ENCODE assay signal across 21 mouse cellular contexts in genomic region chr11:53055896-53056295, GRCm38 (mm10).
DNase-seq lines count a peak whose midpoint lies in the region; TF ChIP-seq lines count a peak whose summit lies in the region.
"Had no signal": no experiment of that assay in that cellular context is flagged by ENCODE, and none has a peak within 500 bp of the region (broad histone marks: within the 10 kb centered on the region; RNA-seq: fewer than 3 reads in every experiment).

No protein-coding gene starts in this region.

- 49% methylated on average over 6 of the region's 6 CpGs for WGBS in cerebellum, adult 2 months
- WGBS in thymus, adult 2 months = 35% methylated on average over 6 of the region's 6 CpGs

- H3K4me3 ChIP-seq in cerebellum, adult 2 months (replicated peaks; ENCODE audit: insufficient read depth, low read depth, low read length) = no peak overlapping the region
- H3K4me3 ChIP-seq in thymus, adult 2 months (ENCODE audit: control insufficient read depth, insufficient read depth, low read length) = no peak overlapping the region
- H3K4me3 ChIP-seq: forebrain, embryonic 10.5 days; forebrain, embryonic 13.5 days; heart, adult 2 months; heart, embryonic 10.5 days; heart, embryonic 13.5 days; hindbrain, embryonic 12.5 days; intestine, embryonic 15.5 days had no signal

- DNase-seq in cerebellum, adult 2 months = peak; percentile 36 to 53
- no peak for DNase-seq in cerebellum, postnatal 4 days (ENCODE audit: low spot score in 2 of 2)
- DNase-seq in thymus, postnatal 4 days = peak; percentile 23
- no peak for DNase-seq in thymus, adult 2 months
- peak; percentile 72 to 80 for DNase-seq in cerebellum, postnatal 10 days
- peak; percentile 39 to 51 for DNase-seq in cerebellum, postnatal 36 days
- DNase-seq in layer of hippocampus, adult 18-20 months (ENCODE audit: low spot score in 2 of 2) = no peak
- DNase-seq in adrenal gland, adult 8-10 months = no peak
- DNase-seq: adrenal gland, adult 2 months; adrenal gland, postnatal 36 days; gastrocnemius, postnatal 10 days; gastrocnemius, postnatal 36 days; heart, adult 2 months; heart, postnatal 14 days; kidney, adult 11 months had no signal

- no peaks in the 10 kb centered on the region for H3K27me3 ChIP-seq in cerebellum, adult 2 months (ENCODE audit: control insufficient read depth, insufficient read depth, low read length)
- no peaks in the 10 kb centered on the region for H3K27me3 ChIP-seq in thymus, adult 2 months (ENCODE audit: control insufficient read depth, insufficient read depth, low read length)
- H3K27me3 ChIP-seq: heart, embryonic 13.5 days; hindbrain, embryonic 12.5 days; intestine, embryonic 15.5 days had no signal

- no peak for TF ChIP-seq CTCF in cerebellum, adult 2 months (IDR thresholded peaks at IDR 0.05; ENCODE audit: borderline replicate concordance, insufficient read depth, low read depth, low read length)
- TF ChIP-seq CTCF in thymus, adult 2 months (IDR thresholded peaks at IDR 0.05; ENCODE audit: borderline replicate concordance, control insufficient read depth, extremely low read depth, insufficient read depth, low read length, poor library complexity) = no peak

- no peak overlapping the region for H3K27ac ChIP-seq in cerebellum, adult 2 months (ENCODE audit: insufficient read depth, low read length)
- H3K27ac ChIP-seq in thymus, adult 2 months (ENCODE audit: control insufficient read depth, insufficient read depth, low read length) = no peak overlapping the region
- H3K27ac ChIP-seq: forebrain, embryonic 10.5 days; forebrain, embryonic 13.5 days; heart, adult 2 months; heart, embryonic 10.5 days; heart, embryonic 13.5 days; hindbrain, embryonic 12.5 days; intestine, embryonic 15.5 days had no signal

- TF ChIP-seq POLR2A in cerebellum, adult 2 months (IDR thresholded peaks at IDR 0.05; ENCODE audit: borderline replicate concordance, insufficient read depth, low read length) = no peak
- TF ChIP-seq POLR2A in thymus, adult 2 months (IDR thresholded peaks at IDR 0.05; ENCODE audit: control insufficient read depth, extremely low read depth, insufficient read depth, low read length, poor library complexity) = no peak

- peaks cover 31% of the 10 kb centered on the region for H3K4me1 ChIP-seq in cerebellum, adult 2 months (ENCODE audit: control insufficient read depth, insufficient read depth, low read length)
- H3K4me1 ChIP-seq in thymus, adult 2 months (replicated peaks; ENCODE audit: control insufficient read depth, insufficient read depth, low read length) = peaks cover 16% of the 10 kb centered on the region
- H3K4me1 ChIP-seq: forebrain, embryonic 13.5 days; intestine, embryonic 15.5 days had no signal

- H3K36me3 ChIP-seq in thymus, adult 2 months (ENCODE audit: control insufficient read depth, insufficient read depth, low read length) = no peaks in the 10 kb centered on the region
- H3K36me3 ChIP-seq: forebrain, embryonic 10.5 days; heart, embryonic 10.5 days; heart, embryonic 13.5 days; hindbrain, embryonic 12.5 days; intestine, embryonic 15.5 days had no signal

Comparison
In these comparisons a context has a peak if more than half of its experiments do, and no peak if none do; other contexts are left out.
1. DNase-seq: peak in cerebellum, adult 2 months (2 of 2), thymus, postnatal 4 days (single experiment), cerebellum, postnatal 10 days (2 of 2) and cerebellum, postnatal 36 days (2 of 2); none in cerebellum, postnatal 4 days (0 of 2), thymus, adult 2 months (single experiment), layer of hippocampus, adult 18-20 months (0 of 2) and adrenal gland, adult 8-10 months (single experiment).